Mouse (Mus musculus) liver, adult 2 months (tissue): Measurements from ENCODE around the gene 9330159F19Rik.

Experiments
- CTCF ChIP-seq: fragments of 200-500 bp; IDR thresholded peaks from 2 replicates; pipeline ENCODE4 v1.5.1; 2011; ENCODE audit warnings: low read depth, low read length, control low read depth
- POLR2A ChIP-seq: fragments of 200-500 bp; IDR thresholded peaks from 2 replicates; pipeline ENCODE4 v1.6.1; 2011; ENCODE audit warnings: low read length, control low read depth; ENCODE audit not compliant: insufficient read depth; ENCODE audit errors: extremely low read depth

DNA sequence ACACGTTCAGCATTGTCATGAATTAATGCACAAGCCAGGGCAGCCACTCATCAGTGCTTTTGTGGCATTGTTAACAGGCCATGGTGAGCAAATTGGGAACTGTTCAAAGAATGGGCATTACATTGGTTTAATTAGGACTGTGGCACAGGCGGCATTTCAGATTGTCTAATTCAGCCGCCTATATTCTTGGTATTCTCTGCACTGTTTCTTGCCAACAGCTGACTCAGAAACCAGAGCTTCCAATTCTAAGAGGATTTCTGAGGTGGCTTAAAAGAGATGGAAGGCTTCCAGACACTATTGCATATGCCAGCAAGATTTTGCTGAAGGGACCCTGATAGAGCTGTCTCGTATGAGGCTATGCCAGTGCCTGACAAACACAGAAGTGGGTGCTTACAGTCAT is 34.5 kb upstream of the 9330159F19Rik start:
- TF ChIP-seq CTCF (no peak), POLR2A (no peak)
